Comparison of ENCODE assay signal across 8 mouse cellular contexts in genomic region chr15:31601646-31602374, GRCm38 (mm10). TPM values are rescaled to one million over a fixed set of nuclear protein-coding genes. Genes with fewer than 3 reads are reported as not detected.
A peak's percentile ranks its signal among the peaks of the same experiment; 100 is the strongest.
DNase-seq lines count a peak whose midpoint lies in the region; ATAC-seq and TF ChIP-seq lines count a peak whose summit lies in the region.

Gene Cct5 (minus strand): TSS chr15:31601804.
Gene Fam173b (plus strand): TSS chr15:31601852.

- H3K79me2 ChIP-seq in heart, adult 2 months (replicated peaks; ENCODE audit: control insufficient read depth, insufficient read depth, low read length), result peaks cover 9% of the 10 kb centered on the region

- no peaks in the 10 kb centered on the region for H3K9me3 ChIP-seq in embryonic facial prominence, embryonic 14.5 days (ENCODE audit: control insufficient read depth, low read length)
- no peaks in the 10 kb centered on the region for H3K9me3 ChIP-seq in limb, embryonic 13.5 days
- no peaks in the 10 kb centered on the region for H3K9me3 ChIP-seq in midbrain, embryonic 16.5 days (replicated peaks; ENCODE audit: control insufficient read depth, low read length, poor library complexity, severe bottlenecking)

- no peak for TF ChIP-seq CTCF in heart, adult 2 months (IDR thresholded peaks at IDR 0.05)

- peaks cover 19% of the 10 kb centered on the region for H3K4me1 ChIP-seq in embryonic facial prominence, embryonic 14.5 days (ENCODE audit: control insufficient read depth, insufficient read depth, low read length)
- peaks cover 8% of the 10 kb centered on the region for H3K4me1 ChIP-seq in heart, adult 2 months (ENCODE audit: control insufficient read depth, insufficient read depth, low read length)
- H3K4me1 ChIP-seq in limb, embryonic 13.5 days, result peaks cover 30% of the 10 kb centered on the region
- H3K4me1 ChIP-seq in midbrain, embryonic 16.5 days (ENCODE audit: control insufficient read depth, insufficient read depth, low read length), result peaks cover 32% of the 10 kb centered on the region

- TF ChIP-seq POLR2A in heart, adult 2 months (IDR thresholded peaks at IDR 0.05; ENCODE audit: insufficient read depth, low read depth, low read length), result peak; percentile 96

- H3K4me3 ChIP-seq in embryonic facial prominence, embryonic 14.5 days (ENCODE audit: low read depth, low read length), result peak within 1 kb of the TSS; percentile 93
- peak within 1 kb of the TSS; percentile 95 for H3K4me3 ChIP-seq in heart, adult 2 months
- H3K4me3 ChIP-seq in limb, embryonic 13.5 days, result peak within 1 kb of the TSS; percentile 80
- H3K4me3 ChIP-seq in midbrain, embryonic 16.5 days (ENCODE audit: low read depth, low read length), result peak within 1 kb of the TSS; percentile 95

- DNase-seq in 3T3-L1 (ENCODE audit: low read depth, low spot score), result peak; percentile 98
- peak; percentile 97 to 98 for DNase-seq in adrenal gland, postnatal 4 days (ENCODE audit: low spot score in 2 of 2)
- DNase-seq in embryonic facial prominence, embryonic 14.5 days (ENCODE audit: low spot score), result peak; percentile 99
- DNase-seq in heart, adult 2 months, result peak; percentile 98 to 99
- peak; percentile 98 for DNase-seq in kidney, adult 8-10 months
- DNase-seq in spleen, postnatal 10 days (ENCODE audit: low spot score in 2 of 2), result peak; percentile 97 to 100

- no peaks in the 10 kb centered on the region for H3K27me3 ChIP-seq in embryonic facial prominence, embryonic 14.5 days (replicated peaks; ENCODE audit: control insufficient read depth, insufficient read depth, low read length)
- H3K27me3 ChIP-seq in heart, adult 2 months (ENCODE audit: control insufficient read depth, insufficient read depth, low read length), result no peaks in the 10 kb centered on the region
- H3K27me3 ChIP-seq in limb, embryonic 13.5 days, result no peaks in the 10 kb centered on the region
- H3K27me3 ChIP-seq in midbrain, embryonic 16.5 days (ENCODE audit: control insufficient read depth, insufficient read depth, low read depth, low read length), result no peaks in the 10 kb centered on the region

- peak; percentile 91 for ATAC-seq in embryonic facial prominence, embryonic 14.5 days (ENCODE audit: low read depth)
- ATAC-seq in limb, embryonic 13.5 days (ENCODE audit: low FRiP score, low read depth), result peak; percentile 90
- peak; percentile 92 for ATAC-seq in midbrain, embryonic 16.5 days

- 0 out of 2 replicates have a peak, but pooled peaks have one; percentile 14 for TF ChIP-seq EP300 in heart, adult 2 months (IDR thresholded peaks at IDR 0.05; ENCODE audit: insufficient read depth, low read depth, low read length)

- intact Hi-C loops in heart, adult 2 months (cut with DNase I), result loop anchor here (10.0 kb wide), 1 partner anchor 377 kb away; the partner anchor contains the start of gene Dap

- peak within 1 kb of the TSS; percentile 93 for H3K27ac ChIP-seq in embryonic facial prominence, embryonic 14.5 days (replicated peaks; ENCODE audit: low read depth, low read length)
- peak within 1 kb of the TSS; percentile 95 for H3K27ac ChIP-seq in heart, adult 2 months
- peak within 1 kb of the TSS; percentile 94 for H3K27ac ChIP-seq in limb, embryonic 13.5 days
- peak within 1 kb of the TSS; percentile 96 for H3K27ac ChIP-seq in midbrain, embryonic 16.5 days (ENCODE audit: low read length)

- H3K4me2 ChIP-seq in embryonic facial prominence, embryonic 14.5 days (ENCODE audit: low read depth, low read length), result peak within 1 kb of the TSS; percentile 88
- H3K4me2 ChIP-seq in limb, embryonic 13.5 days (replicated peaks), result peak within 1 kb of the TSS; percentile 98
- peak within 1 kb of the TSS; percentile 99 for H3K4me2 ChIP-seq in midbrain, embryonic 16.5 days (ENCODE audit: low read length)

- peak within 1 kb of the TSS; percentile 95 for H3K9ac ChIP-seq in embryonic facial prominence, embryonic 14.5 days (ENCODE audit: low read depth, low read length)
- peak within 1 kb of the TSS; percentile 100 for H3K9ac ChIP-seq in heart, adult 2 months (ENCODE audit: low read depth, low read length)
- H3K9ac ChIP-seq in limb, embryonic 13.5 days, result peak within 1 kb of the TSS; percentile 95
- peak within 1 kb of the TSS; percentile 93 for H3K9ac ChIP-seq in midbrain, embryonic 16.5 days (ENCODE audit: low read depth, low read length)

- peaks cover 9% of the 10 kb centered on the region for H3K36me3 ChIP-seq in embryonic facial prominence, embryonic 14.5 days (ENCODE audit: control insufficient read depth, insufficient read depth, low read length)
- peaks cover 4% of the 10 kb centered on the region; the same call in 1 of the 2 replicates for H3K36me3 ChIP-seq in heart, adult 2 months (ENCODE audit: control insufficient read depth, insufficient read depth, low read length)
- H3K36me3 ChIP-seq in limb, embryonic 13.5 days, result peaks cover 13% of the 10 kb centered on the region
- H3K36me3 ChIP-seq in midbrain, embryonic 16.5 days (ENCODE audit: control insufficient read depth, insufficient read depth, low read length), result no peaks in the 10 kb centered on the region

- under 1% methylated on average over 57 of the region's 63 CpGs for WGBS in embryonic facial prominence, embryonic 14.5 days
- WGBS in heart, adult 2 months, result under 1% methylated on average over 63 of the region's 63 CpGs
- WGBS in limb, embryonic 13.5 days, result under 1% methylated on average over 63 of the region's 63 CpGs
- WGBS in midbrain, embryonic 16.5 days, result under 1% methylated on average over 63 of the region's 63 CpGs

RNA-seq across cellular contexts. Expression of gene Cct5, which starts in this region (rescaled TPM):
- 100 to 1,000 TPM; 310 to 330 TPM for total RNA-seq in adrenal gland, postnatal 4 days (2021)
- polyA plus RNA-seq in embryonic facial prominence, embryonic 14.5 days (2014; fragmentation: Nextera tagmentation; extraction: Ambion mirVana), result 494 and 532 TPM in 2 replicates
- 100 to 1,000 TPM; 131 to 146 TPM for total RNA-seq in heart, adult 2 months (2021)
- polyA plus RNA-seq in heart, adult 2 months (2012; rRNA removed), result 64.3 and 112 TPM in 2 replicates
- polyA plus RNA-seq in limb, embryonic 13.5 days (2015; fragmentation: Nextera tagmentation; extraction: Ambion mirVana), result 545 and 552 TPM in 2 replicates
- 484 and 516 TPM in 2 replicates for polyA plus RNA-seq in midbrain, embryonic 16.5 days (2015; fragmentation: Nextera tagmentation; extraction: Ambion mirVana)

RNA-seq across cellular contexts. Expression of gene Fam173b, which starts in this region (rescaled TPM):
- total RNA-seq in adrenal gland, postnatal 4 days (2021), result 10 to 100 TPM; 17.1 to 17.4 TPM
- 11.7 and 16.2 TPM in 2 replicates for polyA plus RNA-seq in embryonic facial prominence, embryonic 14.5 days (2014; fragmentation: Nextera tagmentation; extraction: Ambion mirVana)
- total RNA-seq in heart, adult 2 months (2021), result 10 to 100 TPM; 20.0 to 22.4 TPM
- 11.2 and 17.1 TPM in 2 replicates for polyA plus RNA-seq in heart, adult 2 months (2012; rRNA removed)
- polyA plus RNA-seq in limb, embryonic 13.5 days (2015; fragmentation: Nextera tagmentation; extraction: Ambion mirVana), result 11.4 and 11.9 TPM in 2 replicates
- polyA plus RNA-seq in midbrain, embryonic 16.5 days (2015; fragmentation: Nextera tagmentation; extraction: Ambion mirVana), result 8.2 and 9.3 TPM in 2 replicates

Comparison
In these comparisons a context has a peak if more than half of its experiments do, and no peak if none do; other contexts are left out.
1. Peak in every context shown above with its lines: DNase-seq, ATAC-seq, H3K4me3 ChIP-seq and H3K27ac ChIP-seq.